Mouse (Mus musculus) C2C12 (cell line): ENCODE data around the gene Vdr. TPM values are rescaled to one million over a fixed set of nuclear protein-coding genes. Genes with fewer than 3 reads are reported as not detected.
"Not testable (repeated sequence)": the region's sequence is repeated elsewhere in the genome, so short reads cannot be mapped to it uniquely, and the experiment has no call there.

ENCODE experiments used
- H3K27me3 ChIP-seq: one replicate; pipeline ENCODE4 v1.6.1; 2011; ENCODE audit not compliant: control insufficient read depth, insufficient read depth, insufficient read length
- H3K36me3 ChIP-seq: one replicate; pipeline ENCODE4 v1.6.1; 2011; ENCODE audit not compliant: control insufficient read depth, insufficient read depth
- H3K4me3 ChIP-seq: one replicate; pipeline ENCODE4 v1.5.1; 2011; ENCODE audit warnings: mild to moderate bottlenecking, control low read depth; ENCODE audit not compliant: poor library complexity, insufficient read depth, severe bottlenecking
- H3K79me2 ChIP-seq: one replicate; pipeline ENCODE4 v1.6.1; 2011; ENCODE audit not compliant: control insufficient read depth, insufficient read depth
- H3K79me3 ChIP-seq: one replicate; pipeline ENCODE4 v1.6.1; 2011; ENCODE audit warnings: low read depth, control low read depth
- H3ac ChIP-seq: one replicate; pipeline ENCODE3; 2011; ENCODE audit warnings: low read depth; ENCODE audit not compliant: control insufficient read depth, insufficient read length
- CEBPB ChIP-seq: IDR thresholded peaks from one replicate; pipeline ENCODE4 v1.6.1; 2011; ENCODE audit warnings: low read depth, mild to moderate bottlenecking, control low read depth, moderate library complexity
- CTCF ChIP-seq: IDR thresholded peaks from one replicate; pipeline ENCODE4 v1.5.1; 2011; ENCODE audit not compliant: control insufficient read depth, insufficient read depth, insufficient read length
- FOSL1 ChIP-seq: IDR thresholded peaks from one replicate; pipeline ENCODE4 v1.8.0; 2011; ENCODE audit warnings: mild to moderate bottlenecking, low read length; ENCODE audit not compliant: poor library complexity, insufficient read depth, severe bottlenecking
- MAX ChIP-seq: IDR thresholded peaks from one replicate; pipeline ENCODE4 v1.6.1; 2011; ENCODE audit warnings: mild to moderate bottlenecking, control low read depth
- MYOD1 ChIP-seq: IDR thresholded peaks from one replicate; pipeline ENCODE4 v1.6.1; 2011; ENCODE audit warnings: low read depth; ENCODE audit not compliant: control insufficient read depth, insufficient read length
- MYOG ChIP-seq: IDR thresholded peaks from one replicate; pipeline ENCODE4 v1.6.1; 2011; ENCODE audit not compliant: control insufficient read depth, insufficient read length; ENCODE audit errors: extremely low read depth
- USF1 ChIP-seq: IDR thresholded peaks from one replicate; pipeline ENCODE4 v1.6.1; 2011; ENCODE audit warnings: low read depth, mild to moderate bottlenecking, control low read depth, moderate library complexity
- polyA plus RNA-seq: library from polyadenylated mRNA; unstranded; fragments of >200 nt; fragmentation: generic; extraction: Trizol; gene quantifications from one replicate; pipeline ENCODE4 v1.2.1, GENCODE M21; 2012; ENCODE audit warnings: missing spikeins

Gene Vdr
- polyA plus RNA-seq, 1 experiment, result 3.0 TPM

- TF ChIP-seq MAX, result peak; percentile 86
- peak; percentile 53 for TF ChIP-seq MYOD1
- peak; percentile 63 for TF ChIP-seq FOSL1
- TF ChIP-seq USF1, result no peak
- no peak for TF ChIP-seq CTCF
- peaks cover 4% of the 10 kb centered on the region for H3K36me3 ChIP-seq
Measured at GRCm38 (mm10) chr15:97872161-97872560, 38.3 kb downstream of the Vdr start.

DNA sequence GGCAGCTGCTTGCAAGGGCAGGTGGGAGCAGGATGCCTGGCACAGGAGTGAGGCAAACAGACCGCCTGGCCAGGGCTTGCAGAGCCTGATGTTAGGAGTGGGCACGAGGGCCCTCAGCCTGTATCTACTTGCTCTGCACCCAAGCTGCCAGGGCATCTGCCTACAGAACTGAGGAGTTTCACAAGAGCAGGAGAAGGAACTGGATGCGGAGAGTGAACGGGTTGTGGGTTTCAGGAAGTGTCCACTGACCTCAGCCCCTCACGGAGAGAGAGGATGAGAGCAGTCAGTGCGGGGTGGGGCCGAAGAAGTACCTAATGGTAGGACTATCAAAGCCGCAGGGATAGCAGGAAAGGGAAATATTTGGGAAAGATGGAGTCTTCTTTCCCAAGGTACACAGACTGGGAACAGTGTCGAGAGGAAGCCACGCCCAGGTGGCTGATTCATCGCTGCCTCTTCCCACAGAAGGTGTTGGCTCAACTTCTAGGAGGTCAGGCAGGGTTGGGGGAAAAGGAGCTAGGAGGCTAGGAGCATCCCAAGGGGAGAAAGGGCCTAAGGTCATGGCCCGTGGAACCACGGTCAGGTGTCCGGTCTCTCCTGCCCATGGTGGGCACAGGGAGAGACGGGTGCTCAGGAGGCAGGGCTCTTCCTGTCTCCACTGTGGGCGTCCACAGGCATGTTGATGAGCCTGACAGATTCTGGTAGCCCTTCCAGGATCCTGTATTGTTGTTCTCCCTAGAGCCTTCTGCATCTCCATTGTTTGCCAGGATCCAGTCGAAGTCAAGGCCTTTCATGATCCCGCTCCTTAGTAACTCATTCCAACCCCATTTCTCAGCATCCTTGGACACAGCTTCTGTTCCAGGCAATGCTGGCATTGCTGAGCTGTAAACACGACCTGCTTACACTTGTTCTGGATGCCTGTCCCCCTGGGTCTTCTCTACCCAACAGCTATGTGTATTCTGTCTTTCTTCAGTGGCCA lies 39.1 kb downstream of the Vdr start:
- H3K36me3 ChIP-seq, result peaks cover 8% of the 10 kb centered on the region
- no peak overlapping the region for H3K4me3 ChIP-seq
- TF ChIP-seq MAX (no peak), CEBPB (no peak), FOSL1 (peak; percentile 19), MYOG (no peak)
- H3K27me3 ChIP-seq, result no peaks in the 10 kb centered on the region
- no peak overlapping the region for H3ac ChIP-seq
- no peaks in the 10 kb centered on the region for H3K79me3 ChIP-seq
- H3K79me2 ChIP-seq, result no peaks in the 10 kb centered on the region

More at GRCm38 (mm10) chr15:97872161-97872560, 38.3 kb downstream of the Vdr start:
- no peaks in the 10 kb centered on the region for H3K79me2 ChIP-seq
- no peaks in the 10 kb centered on the region for H3K27me3 ChIP-seq
- no peaks in the 10 kb centered on the region for H3K79me3 ChIP-seq
- H3ac ChIP-seq, result no peak overlapping the region
- no peak overlapping the region for H3K4me3 ChIP-seq

- H3K36me3 ChIP-seq, result not testable (repeated sequence)
Measured at GRCm38 (mm10) chr15:97870116-97870515, 40.3 kb downstream of the Vdr start.

DNA sequence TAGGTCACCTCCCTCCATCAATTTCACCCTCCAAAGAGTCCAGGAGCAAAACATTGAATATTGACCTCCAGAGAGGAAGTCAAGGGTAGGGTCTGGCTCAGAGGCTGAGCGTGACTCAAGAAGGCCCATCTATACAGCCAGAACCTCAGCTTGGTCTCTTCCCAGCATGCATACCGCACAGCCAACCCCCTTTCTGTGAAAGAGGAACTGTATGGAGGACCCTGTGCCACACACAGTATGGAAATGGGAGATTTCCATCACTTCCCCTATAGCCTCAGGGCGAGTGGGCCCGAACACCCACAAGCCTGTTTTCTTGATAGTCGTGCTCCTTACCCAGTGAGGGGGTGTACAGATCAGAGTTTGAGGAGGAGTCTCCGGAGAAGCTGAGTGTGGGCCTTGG lies 41.4 kb downstream of the Vdr start:
- Histone ChIP-seq H3ac (no peak overlapping the region), H3K79me3 (no peaks in the 10 kb centered on the region), H3K27me3 (no peaks in the 10 kb centered on the region), H3K79me2 (no peaks in the 10 kb centered on the region), H3K36me3 (peaks cover 4% of the 10 kb centered on the region), H3K4me3 (no peak overlapping the region)
- TF ChIP-seq MAX (no peak), CEBPB (no peak), MYOD1 (no peak), MYOG (no peak), CTCF (no peak), USF1 (no peak), FOSL1 (no peak)

More at GRCm38 (mm10) chr15:97870116-97870515, 40.3 kb downstream of the Vdr start:
- not testable (repeated sequence) for H3K27me3 ChIP-seq, H3ac ChIP-seq, H3K79me3 ChIP-seq, H3K79me2 ChIP-seq, H3K4me3 ChIP-seq

DNA sequence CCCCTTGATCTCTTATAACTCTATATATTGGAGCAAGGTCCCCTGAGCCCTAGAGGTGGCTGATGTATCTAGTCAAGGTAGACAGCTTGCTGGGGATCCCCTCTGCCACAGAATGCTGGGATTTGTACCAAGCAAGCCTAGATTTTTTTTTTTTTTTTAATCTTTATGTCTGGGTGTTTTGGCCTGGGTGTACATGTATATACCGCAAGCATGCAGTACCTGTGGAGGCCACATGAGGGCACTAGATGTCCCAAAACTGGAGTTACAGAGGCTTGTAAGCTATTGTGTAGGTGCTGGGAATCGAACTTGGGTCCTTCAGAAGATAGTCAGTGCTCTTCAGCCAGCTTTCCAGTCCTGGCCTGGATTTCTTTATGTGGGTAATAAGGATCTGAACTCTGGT lies 44.4 kb downstream of the Vdr start:
- Histone ChIP-seq H3K79me3 (no peaks in the 10 kb centered on the region), H3K36me3 (peaks cover 4% of the 10 kb centered on the region), H3K4me3 (no peak overlapping the region), H3K79me2 (no peaks in the 10 kb centered on the region), H3ac (no peak overlapping the region), H3K27me3 (no peaks in the 10 kb centered on the region)
- TF ChIP-seq MAX, result no peak
- TF ChIP-seq CTCF, result no peak
- no peak for TF ChIP-seq MYOG
- no peak for TF ChIP-seq USF1
- TF ChIP-seq CEBPB, result no peak

DNA sequence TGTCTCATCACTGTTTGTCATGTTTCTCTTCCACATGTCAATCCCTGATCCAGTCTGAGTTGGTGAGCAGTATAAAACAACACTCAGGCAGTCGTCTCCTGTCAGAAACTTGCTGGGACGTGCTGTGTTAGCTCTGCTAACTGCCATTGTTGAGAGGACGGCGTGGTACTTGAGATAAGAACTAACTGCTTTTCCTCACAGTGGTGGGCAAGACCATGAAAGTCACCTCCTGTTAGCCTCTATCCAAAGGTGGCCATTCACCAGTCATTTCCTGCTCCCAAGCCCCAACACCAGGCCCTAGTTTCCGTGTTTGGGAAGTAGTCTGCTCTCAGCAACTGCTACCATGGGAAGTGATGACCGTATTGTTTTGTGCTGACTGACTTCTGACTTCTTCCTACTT lies 45.3 kb downstream of the Vdr start:
- no peaks in the 10 kb centered on the region for H3K27me3 ChIP-seq
- H3K36me3 ChIP-seq, result peaks cover 4% of the 10 kb centered on the region
- no peaks in the 10 kb centered on the region for H3K79me2 ChIP-seq
- no peak overlapping the region for H3ac ChIP-seq
- no peaks in the 10 kb centered on the region for H3K79me3 ChIP-seq
- H3K4me3 ChIP-seq, result no peak overlapping the region
- TF ChIP-seq CTCF (no peak), CEBPB (no peak), USF1 (no peak)
